Mouse (Mus musculus) WW6 (cell line): ENCODE results near the gene Hmces.
"Not testable (repeated sequence)": the region's sequence is repeated elsewhere in the genome, so short reads cannot be mapped to it uniquely, and the experiment has no call there.

Experiments used
- DNase-seq: peaks from one replicate; pipeline ENCODE4 v3.0.0-alpha.2; 2013; ENCODE audit warnings: low read depth, low spot score

Gene Hmces

GRCm38 (mm10) chr6:87914326-87915102 lies 779 bp downstream of the Hmces start:
- DNase-seq: no peak

GRCm38 (mm10) chr6:87915939-87916338 lies 2.2 kb downstream of the Hmces start:
- no peak for DNase-seq

DNA sequence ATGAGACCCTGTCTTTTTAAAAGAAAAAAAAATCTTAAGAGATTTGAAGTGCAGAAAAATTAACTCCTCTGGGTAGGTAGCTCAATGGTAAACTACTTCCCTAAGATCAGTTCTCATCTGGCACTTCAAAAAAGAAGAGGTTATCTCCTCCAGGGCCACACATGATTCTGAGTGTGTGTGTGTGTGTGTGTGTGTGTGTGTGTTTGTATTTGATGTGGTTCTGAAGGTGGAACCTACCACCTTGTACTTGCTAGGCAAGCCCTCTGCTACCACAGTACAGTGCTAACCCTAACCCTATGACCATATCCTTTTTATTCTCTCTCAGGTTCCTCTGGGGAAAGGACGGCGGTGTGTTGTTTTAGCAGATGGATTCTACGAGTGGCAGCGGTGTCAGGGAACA lies 7.5 kb downstream of the Hmces start:
- DNase-seq: no peak

GRCm38 (mm10) chr6:87923624-87924023 lies 9.9 kb downstream of the Hmces start:
- no peak for DNase-seq

DNA sequence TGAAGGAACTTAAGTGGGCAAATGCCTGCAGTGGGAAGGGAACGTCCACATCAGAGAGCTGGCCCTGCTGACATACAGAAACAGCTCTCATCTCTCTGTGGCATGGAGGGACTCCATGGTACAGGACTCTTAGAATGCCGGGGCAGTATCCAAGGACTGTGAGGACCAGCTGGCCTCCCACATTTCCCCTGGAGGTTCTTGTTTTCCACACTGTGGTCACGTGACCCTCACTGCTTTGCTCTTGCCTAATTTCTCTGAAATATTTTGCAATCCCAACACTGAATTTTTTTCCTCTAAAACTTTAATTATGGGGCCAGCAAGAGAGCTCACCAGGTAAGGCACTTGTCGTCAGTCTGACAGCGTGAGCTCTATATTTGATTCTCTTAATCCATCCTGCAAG lies 21.3 kb downstream of the Hmces start:
- no peak for DNase-seq

DNA sequence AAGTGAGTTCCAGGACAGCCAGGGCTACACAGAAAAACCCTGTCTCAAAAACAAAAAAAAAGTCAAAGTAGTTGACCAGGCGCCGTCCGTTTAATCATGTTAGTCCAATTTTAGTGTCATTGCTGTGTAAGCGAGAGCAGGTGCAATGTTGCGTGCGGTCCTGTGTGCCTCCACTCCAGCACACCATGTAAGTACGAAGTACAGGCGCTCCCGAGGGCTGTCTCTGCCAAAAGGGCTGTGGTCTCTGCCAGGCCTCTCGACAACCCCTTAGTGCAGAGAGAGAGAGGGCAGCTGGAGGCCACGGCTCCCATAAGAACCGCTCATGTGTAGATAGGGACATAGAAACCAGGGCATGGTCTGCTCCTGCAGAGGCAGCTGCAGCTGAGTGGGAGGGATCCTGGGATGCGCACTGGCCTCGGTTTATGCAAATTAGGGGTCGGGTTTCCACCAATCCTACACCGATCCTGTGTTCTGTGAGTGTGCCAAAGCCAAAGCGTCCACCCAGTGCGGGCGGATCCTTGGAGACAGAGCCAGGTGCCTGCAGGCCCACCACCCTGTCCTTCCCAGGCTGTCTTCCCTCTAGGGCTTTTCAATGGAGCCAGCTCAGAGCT lies 23.5 kb downstream of the Hmces start:
- DNase-seq: peak; percentile 60

DNA sequence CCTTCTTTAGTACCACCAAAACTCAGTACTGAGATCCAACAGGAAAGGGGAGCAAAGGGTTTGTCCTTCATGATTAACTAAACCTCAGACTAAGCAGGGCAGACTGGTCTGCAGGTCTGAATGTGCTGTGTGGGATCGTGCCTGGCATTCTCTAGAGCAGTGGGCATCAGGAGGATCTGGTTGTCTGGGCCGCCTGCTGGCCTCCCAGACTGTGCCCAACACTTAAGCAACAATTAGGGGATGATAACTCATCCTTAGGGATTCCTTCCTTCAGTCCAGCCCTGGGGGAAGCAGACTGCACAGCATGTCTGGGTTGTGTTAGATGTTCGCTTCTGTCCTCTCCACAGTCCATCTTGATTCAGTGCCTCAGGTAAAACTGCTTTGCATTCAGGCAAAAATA lies 25.2 kb downstream of the Hmces start:
- no peak for DNase-seq

GRCm38 (mm10) chr6:87942179-87942578 lies 28.4 kb downstream of the Hmces start:
- DNase-seq: no peak

DNA sequence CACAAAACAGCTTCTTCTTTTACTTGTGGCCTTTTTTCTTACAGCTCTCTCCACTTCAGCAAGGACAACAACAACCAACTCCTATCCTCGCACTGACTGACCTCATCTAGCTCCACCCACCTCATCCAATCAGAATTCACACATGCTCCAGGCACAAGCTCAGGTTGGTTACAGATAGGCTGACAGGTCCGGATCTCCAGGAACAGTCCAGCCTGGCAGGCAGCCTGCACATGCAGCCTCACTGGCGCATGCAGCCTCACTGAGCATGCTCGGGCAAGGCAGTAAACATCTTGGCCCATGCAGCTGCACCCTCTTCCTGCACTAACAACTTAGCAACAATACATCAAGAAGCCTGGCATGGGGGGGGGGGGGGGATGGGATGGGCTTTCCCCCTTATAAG lies 48.7 kb downstream of the Hmces start:
- not testable (repeated sequence) for DNase-seq

GRCm38 (mm10) chr6:87970041-87970440 lies 56.3 kb downstream of the Hmces start:
- DNase-seq: no peak

GRCm38 (mm10) chr6:87979728-87980127 lies 66.0 kb downstream of the Hmces start:
- DNase-seq: no peak

- peak; percentile 71 for DNase-seq
These were observed 66.8 kb downstream of the Hmces start for GRCm38 (mm10) chr6:87980374-87981029.

- DNase-seq: no peak
These were observed 67.3 kb downstream of the Hmces start for GRCm38 (mm10) chr6:87981030-87981485.

DNA sequence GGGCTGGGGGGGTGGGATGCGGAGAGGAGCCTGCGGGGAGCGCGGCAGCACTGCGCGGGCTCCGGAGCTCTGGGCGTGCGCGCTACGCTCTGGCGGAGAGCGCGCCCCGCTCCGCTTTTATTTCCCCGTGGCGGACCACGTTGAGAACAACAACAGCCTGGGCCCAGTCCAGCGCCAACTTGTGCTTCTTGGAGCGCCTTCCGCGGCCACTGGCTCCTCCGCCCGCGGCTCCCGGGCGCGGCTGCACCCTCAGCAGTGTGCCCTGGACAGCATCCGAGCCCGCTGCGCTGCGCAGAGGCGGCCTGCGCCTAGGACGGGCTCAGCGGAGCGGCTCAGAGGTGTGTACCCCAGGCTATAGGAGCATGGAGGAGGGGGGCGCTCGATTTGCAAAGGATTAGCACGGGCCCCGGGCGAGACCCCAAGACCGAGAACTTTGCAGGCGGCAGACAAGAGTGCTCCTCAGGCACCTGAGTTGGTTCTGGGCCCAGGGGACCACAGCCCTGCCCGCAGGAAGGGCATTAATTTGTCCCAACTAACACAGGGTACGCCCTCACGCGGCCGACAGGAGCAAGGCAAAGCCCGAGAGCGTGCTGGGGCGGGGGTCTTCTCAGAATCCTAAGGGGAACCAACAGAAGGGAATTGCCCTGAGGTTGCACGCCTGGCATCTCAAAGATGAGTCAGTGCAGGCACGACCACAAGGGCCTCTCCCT lies 68.0 kb downstream of the Hmces start, which contains the start of gene H1fx:
H1fx (minus strand) TSS at position 91 of the 710 bp plus-strand sequence.
- peak; percentile 61 for DNase-seq

DNA sequence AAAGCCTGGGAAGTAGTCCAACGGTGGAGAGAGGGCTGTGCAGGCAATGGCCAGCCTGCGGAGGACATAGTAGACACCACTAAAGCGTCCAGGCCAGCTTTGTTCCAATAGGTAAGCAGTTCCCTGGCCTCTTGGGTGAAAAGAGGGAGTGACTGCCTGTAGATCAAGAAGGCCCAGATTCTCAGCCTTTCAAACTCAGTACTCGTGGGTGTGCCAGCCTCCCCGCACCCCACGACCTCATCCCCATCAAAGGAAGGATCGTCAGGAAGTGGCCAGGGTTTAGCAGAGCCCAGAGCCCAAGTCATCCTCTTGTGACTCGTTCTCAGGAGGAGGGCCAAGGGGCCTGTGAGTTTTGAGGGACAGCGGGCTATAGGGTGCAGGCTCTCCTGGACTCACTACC lies 68.8 kb downstream of the Hmces start:
- no peak for DNase-seq
